Mouse (Mus musculus) thymus, postnatal 10 days (tissue): ENCODE measurements around the gene Cds2.
"Not testable (repeated sequence)": the region's sequence is repeated elsewhere in the genome, so short reads cannot be mapped to it uniquely, and the experiment has no call there.

Source experiments
- DNase-seq, 2 experiments: peaks; one replicate each; pipeline ENCODE4 v3.0.0; 2021; ENCODE audit warnings: low spot score in 2 of 2

Gene Cds2

DNA sequence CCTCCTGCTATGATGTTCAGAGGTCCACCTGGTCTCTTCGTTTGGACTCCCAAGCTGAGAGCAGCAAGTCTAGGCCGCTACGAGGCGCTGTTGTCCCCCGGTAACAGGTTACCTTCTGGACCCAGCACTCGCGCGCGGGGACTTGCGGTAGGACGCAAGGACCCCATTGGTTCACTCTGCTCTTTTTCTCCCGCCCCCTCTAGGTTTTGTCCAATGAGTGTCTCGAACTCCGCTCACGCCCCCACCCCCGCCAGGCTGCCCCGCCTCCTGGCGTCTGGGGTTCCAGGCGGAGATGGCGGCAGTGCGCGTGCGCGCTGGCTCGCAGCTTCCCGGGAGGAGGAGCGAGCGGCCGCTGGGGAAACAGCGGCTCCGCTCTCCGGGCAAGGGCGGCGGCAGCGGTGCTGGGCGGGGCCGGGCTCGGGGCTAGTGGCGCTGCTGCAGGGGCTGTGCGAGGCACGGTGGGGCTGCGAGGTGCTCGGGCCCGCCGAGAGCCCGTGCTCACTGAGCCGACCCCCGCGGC is at the start of gene Cds2:
Cds2 (plus strand) TSS at position 270 of the 520 bp plus-strand sequence.
- DNase-seq, result peak; percentile 98 to 99

DNA sequence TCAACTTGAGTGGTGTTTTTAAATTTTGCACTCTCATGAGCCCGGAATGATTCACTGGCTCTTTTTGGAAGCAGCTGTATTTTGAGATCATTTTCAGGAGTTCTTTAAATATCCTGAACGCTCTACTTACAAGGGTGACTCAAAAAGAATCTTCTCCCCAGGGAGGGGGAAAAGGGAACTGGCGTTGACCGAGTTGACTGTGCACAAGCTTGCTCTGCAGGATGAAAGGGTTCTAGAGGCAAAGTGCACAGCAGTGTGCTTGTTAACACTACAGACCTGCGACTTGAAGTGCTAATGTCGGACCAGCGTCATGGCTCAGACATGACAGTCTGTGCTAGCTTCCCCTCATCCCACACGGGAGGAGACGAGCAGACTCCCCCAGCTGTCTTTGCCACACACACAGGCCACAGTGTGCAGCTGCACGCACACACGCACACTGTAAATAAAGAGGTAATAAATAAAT is 41.3 kb upstream of the Cds2 start:
- DNase-seq, result no peak

DNA sequence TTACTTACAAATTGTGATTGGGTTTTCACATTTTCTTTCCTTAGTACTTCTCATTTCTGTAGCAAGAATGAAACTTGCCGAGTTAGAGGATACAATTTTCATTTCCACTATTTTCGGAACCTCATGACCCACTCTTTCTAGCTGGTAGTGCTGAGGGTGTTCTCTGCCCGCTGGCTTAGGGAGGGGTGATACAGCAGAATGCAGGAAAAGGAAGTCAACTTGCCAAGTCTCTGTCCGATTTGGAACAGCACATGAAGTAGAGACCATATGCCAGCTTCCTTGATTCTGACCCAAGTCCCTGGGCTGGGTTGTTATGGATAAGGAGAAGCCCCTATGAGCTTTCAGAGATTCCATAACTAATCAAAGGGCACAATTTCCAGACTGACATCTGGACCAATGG is 38.6 kb upstream of the Cds2 start:
- no peak for DNase-seq

DNA sequence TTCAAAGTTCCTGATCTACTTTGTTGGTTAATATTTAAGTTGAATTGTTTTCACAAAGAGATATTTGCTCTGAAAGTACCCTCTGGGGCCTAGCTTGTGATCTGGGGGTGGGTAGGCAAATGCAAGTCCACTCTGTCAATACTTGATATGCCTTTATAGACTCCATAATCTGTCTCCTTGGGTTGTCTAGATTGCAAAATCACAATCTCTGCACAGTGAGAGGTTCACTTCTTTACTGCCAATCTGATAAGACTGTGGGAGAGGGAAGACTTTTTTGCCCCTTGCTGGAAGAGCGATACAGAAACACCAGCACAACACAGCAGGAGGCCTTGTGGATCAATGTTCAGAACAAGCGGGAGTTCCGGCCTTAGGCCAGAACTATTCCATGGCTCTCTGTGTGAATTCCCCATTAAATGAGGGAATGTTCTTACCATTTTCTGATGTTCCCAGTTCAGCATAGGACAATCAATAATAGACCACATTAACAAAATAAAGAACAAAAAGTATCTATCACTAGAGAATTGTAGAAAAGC is 30.5 kb upstream of the Cds2 start:
- no peak for DNase-seq

DNA sequence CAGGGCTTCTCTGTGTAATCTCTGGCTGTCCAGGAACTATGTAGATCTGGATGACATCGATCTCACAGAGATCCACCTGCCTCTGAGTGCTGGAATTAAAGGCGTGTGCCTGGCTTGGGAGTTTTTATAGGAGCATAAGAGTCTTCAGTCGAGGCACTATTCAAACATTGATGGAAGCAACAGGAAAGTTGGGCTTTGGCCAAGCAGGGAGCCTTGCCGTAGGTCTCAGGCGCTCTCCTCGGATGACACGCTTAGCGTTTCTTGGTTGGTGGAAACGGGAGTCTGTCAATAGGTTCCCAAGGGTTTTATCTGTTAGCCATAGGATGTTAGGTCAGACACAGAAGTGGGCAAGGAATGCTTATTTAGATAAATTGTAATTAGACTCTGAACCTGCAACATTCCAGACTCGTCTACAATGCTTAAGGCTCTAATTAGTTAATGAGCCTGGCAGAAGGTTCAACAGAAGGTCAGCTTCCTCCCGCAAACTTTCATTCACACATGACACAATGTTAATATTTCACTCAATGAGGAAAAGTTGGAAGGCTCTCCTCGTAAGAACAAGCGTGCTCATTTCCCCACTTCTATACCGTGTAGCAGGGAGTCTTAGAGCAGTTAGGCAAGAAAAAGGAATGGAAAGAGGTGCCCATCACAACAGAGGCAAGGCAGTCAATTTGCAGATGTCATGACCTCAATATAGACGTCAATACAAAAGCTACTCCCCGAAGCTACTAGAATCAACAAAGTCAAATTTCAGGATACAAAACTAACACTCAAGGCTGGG is 28.8 kb upstream of the Cds2 start:
- no peak for DNase-seq

DNA sequence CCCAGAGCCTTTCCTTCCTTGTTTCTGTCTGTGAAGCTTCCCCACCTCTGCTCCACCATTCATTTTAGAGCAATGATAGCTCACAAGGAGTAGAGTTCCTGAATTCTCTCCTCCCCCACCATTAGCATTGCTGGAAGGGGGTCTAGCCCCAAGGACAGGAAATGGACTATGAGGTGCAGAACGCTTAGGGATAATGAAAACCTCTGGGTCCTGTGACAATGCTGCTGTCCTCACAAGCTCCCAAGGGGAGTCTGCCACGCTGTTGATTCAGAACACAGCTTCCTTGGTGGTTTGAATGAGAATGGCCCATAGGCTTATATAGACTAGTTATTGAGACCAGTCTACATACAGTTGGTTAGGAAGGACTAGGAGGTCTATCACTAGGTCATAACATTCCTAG is 27.7 kb upstream of the Cds2 start:
- no peak for DNase-seq

DNA sequence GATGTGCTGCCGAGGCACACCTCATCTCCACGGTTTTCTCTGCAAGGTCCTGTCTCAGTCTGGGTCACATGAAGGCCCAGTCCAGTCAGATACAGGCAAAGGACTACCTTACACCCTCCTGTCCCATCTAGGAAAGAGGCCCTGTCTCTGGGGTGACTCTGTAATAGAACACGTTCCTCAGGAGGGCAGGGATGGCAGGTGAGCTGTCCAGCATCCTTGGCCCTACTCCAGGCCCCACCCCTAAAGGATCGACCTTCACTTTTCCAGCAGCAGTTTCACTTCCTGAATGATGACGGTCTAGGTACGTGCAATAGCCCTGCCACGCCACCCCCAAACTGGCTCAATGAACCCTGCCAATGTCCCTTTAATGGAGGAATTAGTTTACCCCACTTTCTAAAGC is 27.0 kb upstream of the Cds2 start:
- no peak for DNase-seq

DNA sequence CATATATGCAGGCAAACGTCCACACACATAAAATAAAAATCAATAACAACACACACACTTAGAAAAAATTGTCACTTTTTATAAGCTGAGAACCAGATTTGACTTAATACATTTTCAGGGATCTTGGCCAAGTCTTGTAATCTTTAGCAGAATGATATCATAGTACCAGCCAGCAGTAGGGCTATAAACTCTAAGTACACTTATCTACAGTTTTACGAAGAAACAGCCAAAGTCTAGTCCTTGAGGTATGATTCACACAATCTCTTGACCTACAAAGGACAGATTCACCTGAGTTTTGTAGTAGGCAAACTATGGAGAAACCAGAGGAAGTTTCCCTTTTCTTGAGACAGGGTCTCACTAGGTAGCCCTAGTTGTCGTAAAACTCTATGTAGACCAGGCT is 23.5 kb upstream of the Cds2 start:
- not testable (repeated sequence) for DNase-seq

DNA sequence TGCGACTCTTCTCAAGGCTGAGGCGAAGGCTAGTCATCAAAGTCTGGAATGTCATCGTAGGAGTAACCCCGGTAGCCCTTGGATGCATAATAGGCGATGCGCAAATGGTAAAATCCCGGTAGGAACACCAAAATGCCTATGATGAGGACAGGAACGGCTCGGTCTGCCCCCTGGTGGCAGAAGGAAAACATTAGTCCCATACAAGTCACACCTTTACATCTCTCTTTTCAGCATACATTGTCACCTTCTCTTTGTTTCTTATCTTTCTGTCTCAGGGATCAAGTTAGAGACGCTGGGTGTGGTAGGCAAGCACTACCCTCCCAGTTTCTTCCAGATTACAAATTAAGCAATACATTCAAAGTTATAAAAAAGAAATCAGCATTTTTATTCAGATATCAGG is 22.5 kb upstream of the Cds2 start:
- peak in 1 of 2 experiments; percentile 44 for DNase-seq

DNA sequence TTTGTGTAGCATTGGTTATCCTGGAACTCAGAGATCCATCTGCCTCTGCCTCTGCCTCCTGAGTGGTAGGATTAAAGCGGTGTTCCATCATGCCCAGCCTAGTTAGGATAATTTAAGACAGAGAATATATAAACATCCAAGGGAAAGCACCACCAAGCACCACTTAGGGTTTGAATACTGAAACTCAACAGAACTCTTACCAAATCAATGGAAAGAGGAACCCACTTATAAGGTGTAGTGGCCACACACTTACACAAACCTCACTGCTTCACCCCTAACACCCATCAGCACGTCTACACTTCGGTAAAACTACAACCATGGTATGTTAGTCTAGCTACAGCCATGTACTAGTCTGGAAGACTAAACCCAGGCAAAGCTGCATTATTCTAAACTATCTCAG is 19.6 kb upstream of the Cds2 start:
- DNase-seq, result no peak

DNA sequence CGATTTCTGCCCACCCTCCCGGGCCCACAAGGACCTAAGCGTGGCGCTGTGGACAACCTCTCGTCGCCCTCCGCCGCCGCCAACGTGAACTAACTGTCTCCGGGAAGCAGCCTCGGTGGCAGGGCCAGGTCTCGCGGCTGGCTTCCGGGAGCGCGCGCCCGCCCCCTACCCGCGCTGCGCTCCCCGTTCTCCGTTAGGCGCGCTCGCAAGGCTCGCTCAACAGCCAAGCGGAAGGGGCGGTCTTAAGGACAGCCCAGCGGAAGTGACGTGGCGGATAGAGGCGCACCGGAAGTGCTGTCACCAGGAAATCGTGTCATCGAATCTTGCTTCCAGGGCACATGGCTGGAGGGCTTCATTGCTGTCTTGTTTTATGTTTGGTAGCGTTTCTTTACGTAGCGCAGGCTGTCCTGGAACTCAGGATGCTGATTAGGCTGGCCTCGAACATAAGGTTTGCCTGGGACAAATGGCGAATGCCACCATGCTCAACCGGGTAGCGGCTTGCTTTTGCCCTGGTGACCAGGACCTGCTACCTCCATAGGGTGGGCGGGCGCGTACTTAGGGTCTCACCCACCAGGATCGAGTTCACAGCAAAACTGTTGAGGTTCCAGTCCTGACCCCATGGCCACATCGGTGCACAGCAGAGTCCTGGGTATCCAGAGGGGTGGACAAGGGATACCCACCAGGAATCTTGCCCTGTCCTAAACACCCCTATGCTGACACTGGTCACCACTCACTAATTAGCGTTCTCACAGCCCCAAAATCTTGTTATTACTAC is 15.2 kb upstream of the Cds2 start, which contains the start of gene Tmem230:
Tmem230 (minus strand) TSS at position 269 of the 775 bp plus-strand sequence.
- peak; percentile 95 to 97 for DNase-seq

DNA sequence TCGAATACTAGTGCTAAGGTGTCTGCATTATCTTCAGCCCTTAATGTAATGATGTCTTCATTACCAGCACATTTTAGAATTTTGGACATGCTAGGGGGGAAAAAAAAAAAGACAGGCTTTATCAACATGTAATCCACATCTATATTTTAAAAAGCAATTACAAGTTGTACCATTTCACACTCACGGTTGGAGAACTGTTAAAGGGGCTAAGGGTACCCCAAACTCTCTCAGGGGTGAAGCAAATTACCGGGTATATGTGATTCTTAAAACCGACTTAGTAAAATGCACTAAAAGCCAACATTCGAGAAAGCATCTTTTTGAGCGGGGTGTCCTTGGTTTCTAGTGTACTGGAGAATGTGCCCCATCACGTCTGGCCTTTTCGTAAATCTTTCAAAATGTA is 11.0 kb upstream of the Cds2 start:
- DNase-seq, result no peak

DNA sequence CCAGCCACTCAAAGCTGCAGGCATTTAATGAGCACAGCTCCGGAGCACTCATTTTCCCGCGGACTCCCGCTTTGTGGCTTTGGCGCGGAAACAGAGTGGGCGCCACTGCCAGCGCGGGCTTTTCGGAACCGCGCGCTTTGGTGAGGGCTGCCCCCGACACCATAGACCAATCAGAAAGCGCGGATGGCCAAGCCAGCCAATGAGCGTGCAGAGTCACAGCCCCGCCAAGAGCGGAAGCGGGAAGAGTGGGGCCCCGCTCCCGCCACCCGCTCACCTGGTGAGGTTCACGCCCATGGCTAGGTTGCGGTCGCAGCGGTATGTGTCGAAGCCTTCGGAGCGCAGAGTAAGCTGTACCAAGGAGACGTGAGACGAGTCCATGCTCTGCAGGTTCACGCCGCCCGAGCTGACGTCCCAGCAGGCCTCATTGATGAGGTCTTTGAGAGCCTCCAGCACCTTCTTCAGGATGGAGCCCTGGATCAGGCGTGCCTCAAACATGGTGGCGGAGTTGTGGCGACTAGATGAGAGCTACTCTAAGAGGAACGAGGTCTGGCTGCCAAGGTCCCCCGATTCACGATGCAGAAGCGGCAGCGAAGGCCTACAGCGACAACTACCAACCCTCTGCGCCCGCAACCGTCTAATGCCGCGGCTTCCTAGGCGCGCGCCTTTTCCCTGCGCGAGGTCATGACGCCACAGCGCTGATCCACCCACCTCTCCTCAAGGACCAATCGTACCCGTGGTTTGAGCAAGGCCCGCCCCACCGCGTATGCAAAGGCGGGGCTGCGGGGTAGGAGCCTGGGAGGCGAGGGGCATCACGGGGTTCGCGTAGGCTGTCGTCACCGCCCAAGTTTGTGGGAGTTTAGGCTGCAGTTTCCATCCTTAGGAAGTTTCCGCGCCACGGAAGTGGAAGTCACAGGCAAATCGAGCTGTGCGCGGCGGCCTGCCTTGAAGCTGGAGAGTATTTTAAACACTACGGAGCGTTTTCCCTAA is 10.1 kb upstream of the Cds2 start, which contains the start of gene Pcna:
Pcna (minus strand) TSS at position 773 of the 987 bp plus-strand sequence.
- DNase-seq, result peak; percentile 94 to 97

DNA sequence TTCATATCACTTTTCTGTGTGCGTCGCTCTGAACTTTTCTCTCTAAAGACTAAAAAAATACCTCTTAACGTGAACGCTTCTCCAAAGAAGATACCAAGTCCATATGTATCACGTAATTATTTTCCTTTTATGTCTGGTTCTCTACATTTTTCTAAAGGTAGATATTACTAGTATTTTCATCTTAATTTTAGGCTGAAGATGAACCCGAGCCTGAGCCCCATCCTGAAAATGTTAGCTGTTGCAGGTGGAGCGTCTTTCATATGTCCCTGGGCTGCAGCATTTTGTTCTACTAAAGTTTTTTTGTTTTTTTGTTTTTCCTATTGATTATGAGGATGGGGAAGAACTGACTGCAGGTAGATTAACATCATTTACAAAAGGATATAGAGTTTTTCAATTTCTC is 9.3 kb upstream of the Cds2 start:
- no peak for DNase-seq

DNA sequence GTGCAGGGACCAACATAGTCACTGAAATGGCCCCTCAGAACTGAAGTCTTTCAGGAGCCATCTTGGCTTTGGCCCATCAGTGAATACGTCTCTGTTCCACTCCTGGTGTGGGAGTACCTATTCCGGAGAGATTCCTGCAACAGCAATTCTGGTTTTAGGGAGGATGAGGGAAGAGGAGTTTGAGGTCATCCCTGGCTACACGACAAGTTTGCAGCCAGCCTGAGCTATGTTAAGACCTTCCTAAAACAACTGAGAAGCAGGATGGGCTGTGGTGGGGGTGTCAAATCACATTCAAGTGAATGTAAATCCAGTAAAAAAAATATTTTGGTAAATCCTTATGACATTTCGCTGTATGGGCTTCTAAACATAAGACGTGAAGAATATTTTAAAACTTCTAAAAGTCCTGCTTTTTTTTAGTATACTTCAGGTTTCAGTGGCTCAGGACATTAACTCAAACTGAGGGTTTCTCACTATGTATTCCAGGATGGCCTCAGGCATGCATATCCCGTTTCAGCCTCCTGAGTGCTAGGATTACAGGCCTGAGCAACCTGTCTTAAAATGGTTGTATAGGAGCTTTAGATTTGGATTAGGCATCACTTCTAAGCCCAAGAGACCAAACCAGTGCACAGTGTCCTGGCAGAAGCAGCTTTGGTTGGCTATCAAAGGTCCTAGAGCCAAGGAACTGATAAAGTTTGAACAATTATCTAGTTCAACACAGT is 5.4 kb upstream of the Cds2 start:
- DNase-seq, result no peak

DNA sequence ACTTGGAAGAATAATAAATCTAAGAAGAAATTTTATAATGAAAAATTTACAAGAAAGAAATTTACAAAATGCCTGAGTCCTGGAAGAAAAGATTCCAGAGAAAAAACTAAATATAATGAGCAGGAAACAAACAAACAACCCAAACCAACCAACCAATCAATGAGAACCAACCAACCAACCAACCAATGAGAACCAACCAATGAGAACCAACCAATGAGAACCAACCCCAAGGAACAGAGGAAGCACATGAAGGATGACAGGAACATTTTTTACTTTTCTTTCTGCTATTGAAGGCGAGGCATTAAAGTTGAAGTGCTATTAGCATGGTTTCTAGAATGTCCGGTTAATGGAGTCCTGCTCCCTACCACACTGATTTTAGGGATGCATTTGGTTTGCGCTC is 2.3 kb upstream of the Cds2 start:
- DNase-seq, result no peak

DNA sequence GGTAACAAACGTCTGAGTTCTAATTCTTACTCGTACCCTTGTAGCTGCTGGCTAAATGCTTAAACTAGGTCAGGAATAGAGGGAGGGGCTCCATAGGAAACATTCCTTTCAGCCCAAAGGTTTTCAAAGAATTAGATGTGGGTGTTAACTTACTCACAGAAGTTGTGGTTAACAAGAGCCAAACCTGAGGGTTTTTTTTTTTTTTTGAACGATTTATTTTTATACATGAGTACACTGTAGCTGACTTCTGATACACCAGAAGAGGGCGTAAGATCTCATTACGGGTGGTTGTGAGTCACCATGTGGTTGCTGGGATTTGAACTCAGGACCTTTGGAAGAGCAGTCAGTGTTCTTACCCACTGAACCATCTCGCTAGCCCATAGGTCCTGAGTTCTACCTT is 773 bp upstream of the Cds2 start:
- no peak for DNase-seq

DNA sequence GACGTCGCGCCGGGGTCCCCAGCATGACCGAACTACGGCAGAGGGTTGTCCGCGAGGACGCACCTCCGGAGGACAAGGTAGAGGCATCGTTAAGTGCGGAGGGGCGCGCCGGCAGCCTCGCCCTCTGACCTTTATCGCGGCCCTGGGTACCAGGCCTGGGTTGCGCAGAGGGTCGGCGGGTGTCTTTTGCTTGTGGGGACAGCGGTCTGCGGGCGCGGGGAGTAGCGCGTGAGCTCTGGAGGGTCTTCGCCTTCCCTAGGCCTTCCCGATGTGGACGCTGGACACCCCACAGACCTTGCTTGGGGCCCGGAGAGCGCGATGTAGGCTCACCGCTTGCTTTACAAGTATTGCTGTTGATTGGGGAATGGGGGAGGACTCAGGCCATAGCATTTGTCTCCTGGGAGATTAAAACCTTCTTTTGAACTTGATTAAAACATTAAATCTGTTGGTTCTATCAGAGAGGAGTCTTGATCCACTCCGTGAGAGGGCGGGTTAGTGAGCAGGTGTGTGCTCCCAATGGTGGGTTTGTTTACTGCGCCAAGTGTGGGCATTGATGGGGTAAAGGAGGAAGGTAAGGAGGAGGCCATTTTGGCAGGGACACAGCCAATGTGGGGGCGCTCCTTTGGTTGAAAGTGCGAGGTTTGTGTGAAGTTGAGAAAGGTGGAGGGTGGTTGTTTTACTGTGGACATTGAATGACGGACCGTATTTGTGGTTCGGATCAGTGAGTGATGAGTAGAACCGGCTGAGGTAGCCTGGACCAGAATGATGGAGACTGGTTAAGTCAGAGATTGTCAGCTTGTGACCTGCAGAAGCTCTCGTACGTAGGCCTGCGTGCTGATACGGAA is 695 bp downstream of the Cds2 start:
- peak; percentile 38 to 43 for DNase-seq

DNA sequence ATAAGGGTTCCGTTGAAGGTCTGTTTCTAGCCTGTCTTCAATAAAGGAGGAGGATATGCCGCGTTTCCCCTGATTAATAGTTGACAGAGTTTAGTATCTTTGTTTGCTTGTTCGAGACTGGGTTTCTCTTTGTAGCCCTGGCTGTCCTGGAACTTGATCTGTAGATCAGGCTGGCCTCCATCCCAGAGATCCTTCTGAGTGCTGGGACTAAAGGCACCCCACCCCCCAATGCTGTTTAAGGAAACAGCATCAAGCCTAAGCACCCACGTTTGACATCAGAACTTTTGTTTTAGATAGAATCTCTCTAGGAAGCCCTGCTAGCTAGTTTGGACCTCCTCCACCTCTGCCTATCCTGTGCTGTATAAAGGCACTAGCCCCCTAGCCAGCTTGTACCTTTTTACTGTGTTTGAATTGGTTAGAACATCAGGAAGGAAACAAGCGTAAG is 1.3 kb downstream of the Cds2 start:
- DNase-seq, result no peak

DNA sequence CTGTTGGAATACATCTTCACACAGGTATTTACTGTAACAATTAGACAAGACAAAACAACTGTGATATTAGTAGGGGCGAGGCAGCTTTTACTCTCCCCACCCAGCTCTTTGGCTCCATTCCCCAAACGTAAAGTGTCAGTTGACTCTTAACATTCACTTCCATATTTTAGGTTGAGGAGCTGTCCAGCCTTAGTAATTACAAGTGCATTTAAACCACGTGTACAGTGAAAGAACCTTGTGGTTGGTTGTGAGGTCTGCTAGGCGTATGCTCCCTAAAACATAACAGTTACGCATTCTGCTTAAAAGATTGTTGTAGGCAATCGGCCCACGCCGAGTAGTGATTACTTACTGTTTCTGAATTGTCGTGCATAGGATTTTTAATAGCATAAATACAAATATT is 2.2 kb downstream of the Cds2 start:
- no peak for DNase-seq
